Mouse (Mus musculus) monocyte, adult 5-6 weeks (primary cell): ENCODE measurements around the gene Git2. TPM values are rescaled to one million over a fixed set of nuclear protein-coding genes. Genes with fewer than 3 reads are reported as not detected.

Experiments used
- ATAC-seq: fragments of 153-309, 156-312 bp; replicated peaks from 2 replicates; pipeline ENCODE4 v1.8.0; 2017; ENCODE audit warnings: mild to moderate bottlenecking; ENCODE audit not compliant: low TSS enrichment, insufficient number of reproducible peaks, severe bottlenecking, poor library complexity, low FRiP score
- total RNA-seq: library from RNA; stranded (forward); fragments of 200-1000, 200-491, 200-594 nt; gene quantifications from 3 replicates; pipeline ENCODE4 v1.2.3, GENCODE M21; 2017

Gene Git2
- total RNA-seq, 1 experiment from 2014 or later, result 118 TPM

DNA sequence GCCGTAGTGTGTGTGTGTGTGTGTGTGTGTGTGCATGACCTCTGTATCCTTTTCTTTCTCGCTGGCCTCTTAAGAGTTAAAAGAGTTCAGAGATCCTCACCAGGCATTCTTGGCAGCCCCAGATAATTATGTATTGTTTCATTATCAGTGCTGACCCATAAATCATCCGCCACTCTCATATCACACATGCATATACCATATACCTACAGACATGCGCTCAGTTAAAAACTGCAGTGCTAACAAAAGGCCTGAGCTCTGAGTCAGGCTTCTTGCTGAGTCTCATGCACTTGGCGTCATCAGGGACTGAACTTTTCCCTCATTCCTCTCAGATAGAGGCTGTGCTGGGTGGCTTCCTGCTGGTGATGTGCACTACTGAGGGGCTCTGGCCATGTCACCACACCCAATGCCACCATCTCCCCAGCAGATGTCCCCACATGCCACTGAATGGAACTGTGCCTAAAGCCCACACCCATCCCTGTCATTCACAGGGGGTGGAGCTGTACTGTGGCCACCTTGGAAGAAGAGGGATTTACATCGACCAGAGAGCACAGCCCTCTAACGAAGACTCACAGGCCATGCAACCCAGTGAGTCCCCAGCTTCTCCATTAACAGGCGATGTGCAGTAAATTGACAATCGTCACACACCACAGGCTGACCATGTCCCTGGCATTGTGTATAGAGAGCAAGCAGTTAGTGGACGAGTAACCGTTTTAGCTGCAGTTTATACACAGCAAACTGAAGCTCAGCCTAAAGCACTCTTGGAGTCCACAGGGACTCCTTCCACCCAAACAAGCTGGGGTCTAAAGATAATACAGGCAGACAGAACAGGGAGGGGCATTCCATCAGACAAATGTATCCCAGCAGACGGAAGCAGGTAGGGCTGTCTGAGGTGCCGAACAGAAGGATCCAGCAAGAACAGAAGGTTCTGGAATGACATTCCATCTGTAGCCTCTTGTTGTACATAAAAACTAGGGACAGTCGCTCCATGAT is 72.6 kb downstream of the Git2 start:
- ATAC-seq, result no peak; the same call in 1 of the 2 replicates

DNA sequence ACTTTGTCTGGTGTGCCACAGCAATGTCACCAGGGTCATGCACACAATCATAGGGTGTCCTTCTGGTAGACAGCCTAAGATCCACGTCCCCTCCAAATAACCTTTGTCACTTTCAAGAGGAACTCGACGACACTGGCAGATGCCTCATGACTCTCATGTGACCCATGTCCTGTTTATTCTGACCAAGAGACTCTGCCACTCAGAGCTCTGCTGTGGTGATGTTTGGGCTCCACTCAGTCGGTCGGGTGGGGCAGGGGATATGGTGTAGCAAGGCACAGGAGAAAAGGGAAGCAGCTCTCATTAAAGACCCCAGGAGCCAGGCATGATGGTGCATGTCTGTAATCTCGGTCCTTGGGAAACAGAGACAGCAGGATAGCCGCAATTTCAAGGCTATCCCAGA is 76.3 kb downstream of the Git2 start:
- ATAC-seq, result peak; percentile 87

DNA sequence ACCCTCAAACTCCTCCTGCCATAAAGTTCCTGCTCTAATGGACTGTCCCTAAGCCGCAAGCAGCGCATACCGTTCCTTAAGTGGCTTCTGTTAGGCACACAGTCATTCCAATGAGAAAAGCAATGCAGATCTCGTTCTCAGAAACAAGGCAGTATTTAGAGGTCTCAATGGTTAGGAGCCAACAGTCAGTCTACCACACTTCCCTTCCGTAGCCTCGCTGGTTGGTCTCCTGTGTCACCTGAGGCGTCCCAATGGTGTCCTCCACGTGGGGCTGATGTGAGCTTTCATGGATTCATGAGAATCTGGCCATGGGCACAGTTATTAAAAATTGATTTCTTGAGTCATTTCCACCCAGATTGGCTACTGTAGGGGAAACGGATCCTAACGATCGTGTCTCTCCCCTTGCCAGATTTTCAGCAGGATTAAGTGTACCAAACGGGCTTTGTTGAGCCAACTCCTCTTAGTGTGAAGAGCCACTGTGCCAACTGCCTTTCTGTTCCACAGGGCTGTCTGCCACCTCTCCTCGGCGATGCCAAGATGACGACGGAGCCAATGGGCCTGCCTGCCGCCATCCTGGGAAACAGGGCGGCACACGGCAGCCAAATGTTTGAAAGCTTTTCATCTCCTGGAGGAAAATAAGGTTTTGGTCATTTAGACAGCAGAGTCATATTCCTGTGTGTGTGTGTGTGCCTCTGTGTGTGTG is 77.1 kb downstream of the Git2 start:
- ATAC-seq, result no peak

DNA sequence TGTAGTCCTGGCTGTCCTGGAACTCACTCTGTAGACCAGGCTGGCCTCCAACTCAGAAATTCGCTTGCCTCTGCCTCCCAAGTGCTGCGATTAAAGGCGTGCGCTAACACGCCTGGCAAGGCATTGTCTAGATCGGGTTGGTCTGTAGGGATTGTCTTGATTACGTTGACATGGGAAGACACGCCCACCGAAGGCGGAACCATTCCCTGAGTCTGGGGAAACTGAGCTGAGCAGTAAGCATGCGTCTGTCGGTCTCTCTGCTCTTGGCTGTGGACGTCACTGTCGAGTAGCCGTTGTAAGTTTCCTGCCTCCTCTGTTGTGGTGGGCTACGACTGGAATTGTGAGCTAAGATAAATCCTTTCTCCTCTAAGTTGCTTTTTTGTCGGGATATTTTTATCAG is 78.4 kb downstream of the Git2 start:
- ATAC-seq, result no peak

DNA sequence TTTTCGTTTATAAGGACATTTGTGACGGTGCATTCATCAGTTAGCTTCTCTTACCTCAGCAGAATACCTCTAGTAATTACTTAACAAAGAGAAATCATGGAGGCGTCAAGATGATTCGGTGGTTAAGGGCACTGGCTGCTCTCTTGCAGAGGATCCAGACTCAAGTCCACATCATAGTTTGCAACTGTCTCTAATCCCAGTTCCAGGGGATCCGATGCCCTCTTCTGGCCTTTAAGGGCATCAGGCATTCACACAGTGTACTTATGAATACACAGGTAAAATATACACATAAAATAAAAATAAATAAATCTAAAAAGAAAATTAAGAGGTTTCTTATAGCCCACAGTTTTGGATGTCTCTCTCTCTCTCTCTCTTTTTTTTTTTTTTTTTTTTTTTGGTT is 79.5 kb downstream of the Git2 start:
- no peak for ATAC-seq

DNA sequence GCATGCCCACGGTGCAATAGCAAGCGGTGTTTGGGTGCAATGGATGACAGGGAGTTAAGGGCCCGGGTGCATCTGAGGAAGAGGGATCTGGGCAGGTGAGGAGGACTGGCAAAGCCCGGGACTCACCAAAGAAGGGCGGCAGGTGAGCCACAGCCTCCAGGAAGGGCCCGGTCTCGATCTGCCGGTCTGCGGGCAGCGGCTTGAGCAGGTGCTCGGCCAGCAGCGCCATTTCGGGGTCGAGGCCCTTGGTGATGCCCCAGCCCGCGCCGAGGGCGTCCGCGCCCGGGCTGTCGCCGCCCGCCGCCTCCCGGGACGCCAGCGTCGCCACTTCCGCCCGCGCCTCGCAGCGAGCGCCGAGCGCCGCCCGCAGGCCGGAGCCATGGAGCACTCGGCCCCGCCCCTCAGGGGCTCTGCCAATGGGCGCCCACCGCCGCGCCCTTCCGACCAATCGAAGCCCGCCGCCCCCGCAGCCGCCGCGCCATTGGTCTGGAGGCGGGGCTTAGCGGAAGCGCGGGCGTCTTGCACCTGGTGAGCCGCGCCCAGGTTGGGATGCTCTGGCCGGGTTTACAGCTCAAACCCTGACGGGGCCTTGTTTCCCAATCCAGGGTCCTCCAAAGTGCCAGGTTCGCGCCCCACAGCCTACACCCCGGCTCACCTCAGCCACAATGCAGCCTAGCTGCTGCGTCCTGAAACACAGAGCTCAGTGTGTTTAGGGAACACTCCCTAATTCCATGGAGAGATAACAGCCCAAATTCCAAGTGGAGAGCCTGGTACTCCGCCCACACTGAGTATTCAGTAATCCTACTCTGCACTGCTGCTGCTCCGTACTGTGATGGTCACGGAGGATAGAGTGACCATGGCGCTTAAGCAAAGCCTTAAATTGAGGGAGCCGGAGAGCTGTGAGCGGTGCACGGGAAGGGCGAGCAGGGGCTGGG is 84.4 kb downstream of the Git2 start, which contains the start of gene Gltp:
TSS of gene Gltp (minus strand) at position 352 of the 935 bp plus-strand sequence.
- peak; percentile 79 for ATAC-seq

DNA sequence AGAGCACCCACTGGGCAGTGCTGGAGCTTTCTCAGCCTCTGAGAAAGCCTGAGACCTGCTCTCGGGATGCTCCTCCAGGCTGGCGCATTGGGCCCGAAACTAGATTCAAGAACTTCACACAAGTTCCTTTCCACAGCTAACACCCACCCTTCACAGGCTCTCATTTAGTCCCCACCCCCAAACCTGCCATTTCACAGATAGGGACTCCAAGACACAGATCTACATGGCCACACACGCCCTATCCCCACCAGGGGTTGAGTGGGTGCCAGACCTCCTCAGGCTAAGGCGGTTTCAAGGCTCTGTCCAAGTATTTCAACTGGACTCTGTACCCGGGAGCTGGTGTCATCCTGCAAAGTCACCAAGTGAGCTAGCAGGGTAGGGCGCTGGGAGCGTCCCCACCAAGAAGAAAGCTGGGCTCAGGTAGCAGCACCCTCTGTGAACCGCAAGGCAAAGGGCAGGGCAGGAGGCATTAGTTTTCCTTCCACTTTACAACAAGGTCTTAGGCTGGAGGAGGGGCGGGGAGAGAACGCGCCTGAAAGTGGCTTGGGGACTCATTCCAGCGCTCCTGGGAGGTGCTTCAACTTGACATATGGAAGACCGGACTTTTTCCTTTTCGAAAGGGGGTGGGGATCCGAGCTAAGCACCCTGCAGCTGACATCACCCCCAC is 85.5 kb downstream of the Git2 start:
- no peak for ATAC-seq

DNA sequence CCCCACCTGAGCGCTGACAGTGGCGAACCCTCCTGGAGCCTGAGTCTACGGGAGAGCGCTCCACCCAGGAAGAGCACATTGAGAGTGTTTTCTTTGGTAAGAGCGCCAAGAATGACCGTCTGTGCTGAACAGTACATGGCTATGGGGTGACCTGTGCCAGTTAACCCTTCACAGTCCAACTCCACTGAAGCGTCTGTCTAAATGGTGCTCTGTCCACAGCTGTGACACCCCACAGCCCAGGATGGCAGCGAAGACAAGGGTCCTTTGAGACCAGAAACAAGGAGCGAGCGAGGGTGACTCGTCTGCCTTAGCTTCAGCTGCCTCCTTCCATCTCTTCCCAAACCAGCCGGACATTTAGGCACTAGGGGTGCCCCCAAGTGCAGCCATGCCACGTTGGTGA is 86.6 kb downstream of the Git2 start:
- ATAC-seq, result no peak

DNA sequence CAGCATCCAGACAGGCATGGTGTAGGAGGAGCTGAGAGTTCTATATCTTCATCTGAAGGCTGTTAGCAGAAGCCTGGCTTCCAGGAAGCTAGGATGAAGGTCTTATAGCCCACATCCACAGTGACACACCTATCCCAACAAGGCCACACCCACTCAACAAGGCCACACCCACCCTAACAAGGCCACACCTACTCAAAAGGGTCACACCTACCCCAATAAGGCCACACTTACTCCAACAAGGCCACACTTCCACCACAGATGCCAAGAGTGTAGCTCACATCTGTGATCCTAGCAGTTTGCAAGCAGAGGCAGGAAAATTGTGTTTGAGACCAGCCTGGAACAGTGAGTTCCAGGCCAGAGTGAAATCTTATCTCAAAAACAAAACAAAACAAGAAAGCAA is 87.4 kb downstream of the Git2 start:
- ATAC-seq, result no peak

DNA sequence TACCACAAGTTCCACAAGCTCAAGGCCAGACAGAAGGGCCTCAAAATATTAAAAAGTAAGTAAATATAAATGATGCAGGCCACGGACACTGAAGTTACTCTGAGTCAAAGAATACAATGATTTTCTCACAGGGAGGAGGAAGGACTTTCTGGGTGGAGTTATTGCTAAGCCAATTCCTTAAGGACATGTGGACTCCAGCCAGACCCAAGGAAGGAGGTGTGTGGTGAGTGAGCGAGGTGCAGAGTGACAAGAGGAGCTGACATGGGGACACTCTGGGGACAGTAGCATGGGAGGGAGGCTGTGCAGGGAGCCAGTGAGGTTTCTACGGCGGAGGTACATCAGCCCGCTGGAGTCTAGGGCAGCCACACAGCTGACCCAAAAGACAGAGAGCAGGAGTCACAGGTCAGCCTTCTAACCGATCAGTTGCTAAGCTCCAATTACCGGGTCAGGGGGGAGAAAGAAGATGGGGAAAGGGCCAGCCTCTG is 88.5 kb downstream of the Git2 start:
- no peak for ATAC-seq

DNA sequence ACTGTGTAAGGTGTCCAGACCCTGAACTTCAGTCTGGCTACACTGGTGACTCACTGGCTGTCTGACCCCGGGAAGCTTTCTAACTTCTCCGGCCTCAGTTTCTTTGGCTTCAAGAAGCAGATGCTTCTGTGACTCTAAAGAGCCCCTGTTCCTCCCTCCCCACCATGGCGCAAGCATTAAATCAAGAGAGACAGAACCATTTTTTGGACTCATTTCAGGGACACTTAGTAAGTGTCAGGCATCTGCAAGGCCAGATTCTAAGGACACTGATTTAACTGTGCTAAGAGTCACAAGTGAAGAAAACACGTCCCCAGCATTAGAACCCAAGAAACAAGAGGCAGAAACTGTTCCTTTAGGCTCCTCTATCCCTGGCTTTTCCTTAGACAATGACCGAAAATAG is 89.3 kb downstream of the Git2 start:
- ATAC-seq, result no peak

DNA sequence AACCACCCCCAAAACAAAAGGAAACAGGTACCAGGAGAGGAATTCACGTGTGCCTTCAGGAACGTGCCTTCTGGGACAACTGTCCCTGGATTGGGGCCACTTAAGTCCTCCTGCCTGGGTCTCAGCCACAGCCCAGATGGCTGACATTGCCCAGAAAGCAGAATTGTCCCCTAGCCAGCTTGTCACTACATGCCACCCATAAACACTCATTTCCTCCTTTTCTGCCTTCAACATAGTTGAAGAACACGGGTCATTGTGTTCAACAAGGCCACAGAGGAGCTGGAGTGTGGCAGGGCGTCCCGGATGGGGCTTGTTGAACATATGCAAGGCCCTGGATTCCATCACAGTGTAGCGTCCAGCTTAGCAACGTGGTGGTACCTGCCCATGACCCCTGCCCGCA is 93.6 kb downstream of the Git2 start:
- ATAC-seq, result peak; percentile 40

DNA sequence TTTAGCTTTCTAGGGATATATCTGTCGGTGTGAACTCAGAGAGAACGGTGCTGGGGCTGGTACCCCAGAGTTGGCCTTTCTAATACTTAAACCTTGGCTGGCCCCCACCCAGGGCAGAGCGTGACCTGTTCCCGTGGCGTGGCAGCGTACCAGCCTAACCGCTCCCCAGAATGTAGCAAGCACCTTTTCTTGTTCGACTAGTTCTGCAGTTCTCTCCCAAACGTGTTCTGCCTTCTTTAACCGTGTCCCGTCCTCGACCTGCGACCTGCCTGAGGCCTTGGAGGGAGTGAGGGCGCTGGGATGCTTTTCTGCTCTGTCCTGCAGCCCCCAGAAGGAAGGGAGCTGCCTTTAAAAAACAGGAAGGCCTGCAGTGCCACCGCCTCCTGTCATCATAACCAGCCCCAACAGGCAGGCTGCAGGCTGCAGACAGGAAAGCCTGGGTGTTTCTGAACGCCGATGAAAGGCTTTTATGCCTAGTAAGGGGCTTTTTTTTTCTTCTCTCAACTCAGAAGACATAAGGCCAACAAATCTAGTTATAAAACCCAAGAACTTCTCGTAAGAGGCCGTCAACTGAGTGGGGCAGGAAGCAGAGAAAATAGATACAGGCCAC is 94.5 kb downstream of the Git2 start:
- no peak for ATAC-seq

DNA sequence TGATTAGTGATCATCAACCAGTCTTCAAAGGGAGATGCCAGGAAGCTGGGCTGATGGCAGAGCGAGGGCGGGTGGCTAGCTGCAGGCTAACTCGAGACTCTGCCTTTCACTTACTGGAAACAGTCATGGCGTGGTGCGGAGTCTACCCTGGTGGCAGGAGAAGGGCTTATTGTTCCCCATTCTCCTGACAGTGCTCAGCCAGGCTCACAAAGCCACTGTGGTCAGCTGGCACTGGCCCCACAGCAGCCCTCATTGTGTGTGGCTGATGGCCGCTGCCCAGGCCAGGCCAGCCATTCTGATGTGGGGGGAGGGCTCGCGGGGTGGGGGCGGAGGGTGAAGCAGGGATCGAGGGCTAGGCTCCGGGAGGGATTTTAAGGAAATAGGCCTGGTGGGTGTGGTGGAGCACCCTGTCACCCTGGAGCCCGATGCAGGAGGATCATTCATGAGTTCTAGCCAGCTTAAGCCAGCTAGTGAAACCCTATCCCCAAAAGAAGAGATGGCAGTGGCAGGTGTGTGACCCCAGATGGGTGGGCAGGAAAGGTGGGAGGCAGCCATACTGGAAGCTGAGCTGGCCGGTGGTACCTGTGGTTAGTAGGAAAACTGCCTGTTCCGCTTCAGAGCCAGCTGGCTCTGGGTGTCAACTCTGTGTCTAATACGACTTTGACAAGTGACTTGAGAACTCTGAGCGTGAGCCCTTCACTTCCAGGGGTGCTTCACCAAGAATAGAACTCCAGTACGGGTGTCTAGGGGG is 95.3 kb downstream of the Git2 start:
- ATAC-seq, result no peak
